Mouse (Mus musculus): ENCODE data around the gene Wdr81.

The Wdr81 gene

GRCm38 (mm10) chr11:75453991-75454930, at the start of gene Wdr81:
Wdr81 (minus strand) TSS chr11:75454717.
- in situ Hi-C loops (cut with MboI, MseI), result no loop called here

GRCm38 (mm10) chr11:75498126-75498525, 43.6 kb upstream of the Wdr81 start:
- in situ Hi-C loops (cut with MboI, MseI), result no loop called here

DNA sequence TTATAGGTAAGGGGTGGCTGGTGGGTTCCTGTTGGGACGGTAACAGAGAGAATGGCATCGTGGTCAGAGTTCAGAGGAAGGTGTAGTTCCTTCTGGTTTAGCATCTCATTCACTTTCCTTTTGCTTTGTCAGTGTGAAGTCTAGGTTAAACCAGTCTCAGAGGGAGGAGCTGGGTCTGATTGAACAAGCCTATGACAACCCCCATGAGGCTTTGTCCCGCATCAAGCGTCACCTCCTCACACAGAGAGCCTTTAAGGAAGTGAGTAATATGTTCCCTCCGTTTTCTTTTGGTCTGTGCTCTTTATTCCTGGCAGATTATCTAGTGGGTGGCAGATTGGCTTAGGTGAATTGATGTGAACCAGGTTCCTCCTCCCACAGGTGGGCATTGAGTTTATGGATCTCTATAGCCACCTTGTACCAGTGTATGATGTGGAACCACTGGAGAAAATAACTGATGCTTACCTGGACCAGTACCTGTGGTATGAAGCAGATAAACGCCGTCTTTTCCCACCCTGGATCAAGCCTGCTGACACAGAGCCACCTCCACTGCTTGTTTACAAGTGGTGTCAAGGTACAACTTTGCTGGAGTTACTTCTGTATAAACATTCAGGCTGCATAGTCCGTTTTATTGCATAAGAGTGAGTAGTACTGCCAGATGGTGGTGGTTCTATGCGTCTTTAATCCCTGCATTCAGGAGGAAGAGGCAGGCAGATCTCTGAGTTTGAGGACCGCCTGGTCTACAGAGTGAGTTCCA, 40.0 kb upstream of the Wdr81 start:
- in situ Hi-C loops (cut with MboI, MseI), result no loop called here

GRCm38 (mm10) chr11:75487496-75487895, 33.0 kb upstream of the Wdr81 start:
- in situ Hi-C loops (cut with MboI, MseI), result no loop called here

- in situ Hi-C loops (cut with MboI, MseI), result no loop called here
Observed at GRCm38 (mm10) chr11:75486601-75487285, 32.2 kb upstream of the Wdr81 start, which contains the start of gene Prpf8. Prpf8 (plus strand) TSS chr11:75486816.

GRCm38 (mm10) chr11:75486192-75486591, 31.7 kb upstream of the Wdr81 start:
- in situ Hi-C loops (cut with MboI, MseI), result no loop called here

GRCm38 (mm10) chr11:75473376-75473775, 18.9 kb upstream of the Wdr81 start:
- in situ Hi-C loops (cut with MboI, MseI), result no loop called here

- in situ Hi-C loops (cut with MboI, MseI), result no loop called here
Observed at GRCm38 (mm10) chr11:75472469-75473081, 18.1 kb upstream of the Wdr81 start.

GRCm38 (mm10) chr11:75470675-75471074, 16.2 kb upstream of the Wdr81 start:
- in situ Hi-C loops (cut with MboI, MseI), result no loop called here

- in situ Hi-C loops (cut with MboI, MseI), result no loop called here
Observed at GRCm38 (mm10) chr11:75469261-75469660, 14.7 kb upstream of the Wdr81 start.

- in situ Hi-C loops (cut with MboI, MseI), result no loop called here
Observed at GRCm38 (mm10) chr11:75468410-75468809, 13.9 kb upstream of the Wdr81 start.

- in situ Hi-C loops (cut with MboI, MseI), result no loop called here
Observed at GRCm38 (mm10) chr11:75467512-75468215, 13.1 kb upstream of the Wdr81 start.

- in situ Hi-C loops (cut with MboI, MseI), result no loop called here
Observed at GRCm38 (mm10) chr11:75466731-75467505, 12.4 kb upstream of the Wdr81 start.

DNA sequence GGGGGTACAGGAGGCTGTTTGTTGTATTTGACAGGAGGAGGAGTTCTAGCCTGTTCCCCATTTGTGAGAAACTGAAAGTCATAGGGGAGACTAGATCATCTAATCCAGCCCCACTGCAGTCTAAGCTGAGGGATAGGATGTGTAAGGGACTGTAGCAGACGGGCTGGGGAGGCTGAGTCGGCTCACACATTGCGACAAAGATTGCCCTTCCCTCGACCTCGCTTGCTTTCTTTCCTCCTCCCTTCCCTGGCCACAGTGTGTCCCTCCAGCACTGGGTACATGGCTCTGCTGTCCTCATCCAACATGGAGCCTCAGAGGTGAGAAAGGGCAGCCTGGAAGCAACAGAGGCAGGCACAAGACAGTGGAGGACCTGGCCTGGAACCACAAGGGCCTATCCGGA, 10.5 kb upstream of the Wdr81 start:
- in situ Hi-C loops (cut with MboI, MseI), result no loop called here

DNA sequence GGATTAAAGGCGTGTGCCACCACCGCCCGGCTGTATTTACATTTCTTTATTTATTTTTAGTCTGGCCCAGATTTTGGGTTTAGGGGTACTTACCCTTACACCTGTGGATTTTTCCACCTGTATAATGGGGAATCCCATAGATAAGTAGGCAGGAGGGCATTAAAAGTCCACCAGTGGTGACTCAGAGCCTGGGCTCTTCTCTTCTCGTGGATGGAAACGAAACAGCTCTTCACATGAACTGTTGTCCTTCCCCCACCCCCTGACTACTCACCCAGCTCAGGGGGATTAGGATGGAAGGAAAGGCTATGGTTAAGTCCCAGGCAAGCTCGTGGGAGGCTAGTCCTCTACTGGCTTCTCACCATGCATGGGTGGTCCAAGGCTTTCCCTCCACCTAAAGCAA, 9.9 kb upstream of the Wdr81 start:
- in situ Hi-C loops (cut with MboI, MseI), result no loop called here

- in situ Hi-C loops (cut with MboI, MseI), result no loop called here
Observed at GRCm38 (mm10) chr11:75463624-75464023, 9.1 kb upstream of the Wdr81 start.

DNA sequence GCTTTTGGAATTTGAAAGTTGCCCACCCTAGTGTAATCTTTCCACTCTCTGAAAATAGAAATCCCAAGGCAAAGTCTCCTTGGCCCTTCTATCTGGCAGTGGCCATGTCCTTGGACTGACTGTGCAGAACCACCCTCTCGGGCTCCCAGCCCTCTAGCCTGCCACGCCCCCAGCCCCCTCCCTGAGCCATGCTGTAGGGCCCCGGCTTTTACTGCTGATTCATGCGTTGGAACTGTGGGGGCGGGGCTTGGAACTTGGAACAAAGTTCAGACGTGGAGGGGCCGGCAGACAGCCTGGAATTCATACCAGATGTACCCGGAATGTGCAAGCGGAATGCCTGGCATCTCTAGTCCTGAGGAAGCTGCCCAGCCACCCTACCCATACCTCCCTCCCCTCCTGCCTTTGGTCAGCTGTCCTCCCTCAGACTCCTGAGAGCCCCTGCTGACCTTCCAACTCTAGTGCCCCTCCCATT, 8.4 kb upstream of the Wdr81 start:
- in situ Hi-C loops (cut with MboI, MseI), result no loop called here

GRCm38 (mm10) chr11:75462253-75462783, 7.8 kb upstream of the Wdr81 start:
- in situ Hi-C loops (cut with MboI, MseI), result no loop called here

GRCm38 (mm10) chr11:75461743-75462252, 7.3 kb upstream of the Wdr81 start:
- in situ Hi-C loops (cut with MboI, MseI), result no loop called here
